Mouse (Mus musculus) forebrain, embryonic 14.5 days (tissue): ENCODE results near the gene Timp3. TPM values are rescaled to one million over a fixed set of nuclear protein-coding genes. Genes with fewer than 3 reads are reported as not detected.

Experiments used
- ATAC-seq: fragments of 200-750 bp; cut with Nextera tagmentation; 2 replicates; pipeline ENCODE4 v1.8.0; 2017; ENCODE audit warnings: mild to moderate bottlenecking, moderate library complexity
- DNase-seq: peaks from one replicate; pipeline ENCODE4 v3.0.0-alpha.2; 2015; ENCODE audit warnings: low spot score
- H3K27ac ChIP-seq: fragments of 300-500 bp; sonication (generic); 2 replicates; pipeline ENCODE4 v1.5.1; 2014; ENCODE audit warnings: low read depth, mild to moderate bottlenecking, control low read depth, low read length, moderate library complexity
- H3K27me3 ChIP-seq: fragments of 300-500 bp; sonication (generic); replicated peaks from 2 replicates; pipeline ENCODE4 v1.6.1; 2014; ENCODE audit warnings: low read length, control low read depth, mixed read lengths; ENCODE audit not compliant: control insufficient read depth, insufficient read depth
- H3K36me3 ChIP-seq: fragments of 300-500 bp; sonication (generic); 2 replicates; pipeline ENCODE4 v1.6.1; 2014; ENCODE audit warnings: low read length, control low read depth; ENCODE audit not compliant: control insufficient read depth, insufficient read depth
- H3K4me1 ChIP-seq: fragments of 300-500 bp; sonication (generic); 2 replicates; pipeline ENCODE4 v1.6.1; 2014; ENCODE audit warnings: antibody characterized with exemption, low read length, control low read depth; ENCODE audit not compliant: control insufficient read depth, insufficient read depth
- H3K4me2 ChIP-seq: fragments of 300-500 bp; sonication (generic); 2 replicates; pipeline ENCODE4 v1.6.1; 2014; ENCODE audit warnings: mild to moderate bottlenecking, control low read depth, low read length
- H3K4me3 ChIP-seq: fragments of 300-500 bp; sonication (generic); 2 replicates; pipeline ENCODE4 v1.5.1; 2014; ENCODE audit warnings: low read depth, low read length, control low read depth
- H3K9ac ChIP-seq: fragments of 300-500 bp; sonication (generic); 2 replicates; pipeline ENCODE4 v1.6.1; 2014; ENCODE audit warnings: mild to moderate bottlenecking, low read length, control low read depth, moderate library complexity
- H3K9me3 ChIP-seq: fragments of 300-500 bp; sonication (generic); replicated peaks from 2 replicates; pipeline ENCODE4 v1.6.1; 2016; ENCODE audit warnings: low read length, control low read depth, mixed read lengths; ENCODE audit not compliant: control insufficient read depth
- WGBS: fragments of 180-500 bp; shearing (Covaris S2); extraction: QIAGEN DNeasy Blood & Tissue Kit; methylation state at CpG from one replicate; pipeline ENCODE4 v1.1.7; 2014; 5-methylcytosine and 5-hydroxymethylcytosine counted together
- polyA plus RNA-seq: library from polyadenylated mRNA; unstranded; fragments of >200 nt; fragmentation: Nextera tagmentation; extraction: Ambion mirVana; gene quantifications from 2 replicates; pipeline ENCODE4 v1.2.1, GENCODE M21; 2014

Gene Timp3
- polyA plus RNA-seq, 1 experiment from 2014 or later = 7.9 TPM

DNA sequence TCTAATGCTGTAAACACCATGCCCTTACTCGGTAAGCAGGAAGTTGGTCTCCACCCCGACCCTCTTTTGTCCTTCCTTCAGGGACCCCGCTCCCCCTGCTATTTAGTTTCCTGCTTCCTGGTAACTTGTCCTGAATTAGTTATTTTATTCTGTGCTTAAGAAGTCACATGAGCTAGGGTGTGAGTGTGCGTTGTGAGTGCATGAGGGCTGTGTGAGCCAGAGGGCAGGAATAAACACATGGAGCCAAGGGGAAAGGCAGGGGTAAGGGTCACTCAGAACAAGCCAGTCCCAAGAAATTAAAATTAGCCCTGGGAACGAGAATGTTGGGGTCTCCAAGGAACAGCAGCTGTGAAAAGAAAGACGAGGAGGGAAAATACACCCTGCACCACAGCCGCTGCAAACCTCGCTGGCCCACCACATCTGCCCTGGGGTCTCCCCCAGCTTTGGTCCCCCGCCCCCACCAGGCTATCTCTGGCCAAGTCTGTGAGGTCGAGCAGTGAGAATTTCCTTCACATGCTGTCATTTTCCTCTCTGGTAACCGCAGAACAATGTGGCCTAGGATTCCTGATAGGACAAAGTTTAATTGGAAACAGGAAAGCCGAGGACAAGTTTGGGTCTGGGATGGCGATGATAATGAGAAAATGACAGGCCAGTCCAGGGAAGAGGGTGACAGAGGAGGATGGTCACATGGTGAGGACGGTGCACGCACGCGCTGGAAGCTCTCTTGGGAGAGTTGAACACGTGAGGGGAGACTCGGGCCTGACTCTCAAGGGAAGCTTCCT lies 26.6 kb upstream of the Timp3 start:
- H3K9ac ChIP-seq = no peak overlapping the region
- H3K4me3 ChIP-seq = no peak overlapping the region
- H3K27me3 ChIP-seq = no peaks in the 10 kb centered on the region
- ATAC-seq (no peak), DNase-seq (no peak)
- no peaks in the 10 kb centered on the region for H3K9me3 ChIP-seq
- no peak overlapping the region for H3K4me2 ChIP-seq
- WGBS = 82% methylated on average over 19 of the region's 19 CpGs
- H3K27ac ChIP-seq = no peak overlapping the region
- no peaks in the 10 kb centered on the region for H3K4me1 ChIP-seq
- no peaks in the 10 kb centered on the region for H3K36me3 ChIP-seq

DNA sequence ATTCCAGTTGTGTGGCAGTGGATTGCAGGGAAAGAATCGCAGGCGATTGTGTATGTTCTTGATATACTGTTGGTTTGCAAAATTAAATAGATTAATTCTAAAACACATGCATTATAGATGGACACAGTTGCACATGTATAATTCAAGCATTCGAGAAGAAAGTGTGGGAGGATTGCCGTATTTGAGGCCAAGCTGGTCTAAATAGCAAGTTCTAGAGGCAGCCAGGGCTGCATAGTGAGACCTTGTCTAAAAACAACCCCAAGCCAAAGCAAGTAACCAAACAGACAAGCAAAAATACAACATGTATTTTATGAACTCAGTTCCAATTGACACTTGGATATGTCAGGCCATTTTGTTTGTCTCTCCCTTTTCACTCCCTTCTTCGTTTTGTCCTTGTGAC lies 24.6 kb upstream of the Timp3 start:
- H3K9me3 ChIP-seq = no peaks in the 10 kb centered on the region
- H3K4me1 ChIP-seq = no peaks in the 10 kb centered on the region
- no peaks in the 10 kb centered on the region for H3K27me3 ChIP-seq
- no peak overlapping the region for H3K4me2 ChIP-seq
- ATAC-seq = no peak
- no peaks in the 10 kb centered on the region for H3K36me3 ChIP-seq
- no peak overlapping the region for H3K9ac ChIP-seq
- H3K27ac ChIP-seq = no peak overlapping the region
- WGBS = 89% methylated on average over 5 of the region's 5 CpGs
- no peak overlapping the region for H3K4me3 ChIP-seq
- DNase-seq = no peak

DNA sequence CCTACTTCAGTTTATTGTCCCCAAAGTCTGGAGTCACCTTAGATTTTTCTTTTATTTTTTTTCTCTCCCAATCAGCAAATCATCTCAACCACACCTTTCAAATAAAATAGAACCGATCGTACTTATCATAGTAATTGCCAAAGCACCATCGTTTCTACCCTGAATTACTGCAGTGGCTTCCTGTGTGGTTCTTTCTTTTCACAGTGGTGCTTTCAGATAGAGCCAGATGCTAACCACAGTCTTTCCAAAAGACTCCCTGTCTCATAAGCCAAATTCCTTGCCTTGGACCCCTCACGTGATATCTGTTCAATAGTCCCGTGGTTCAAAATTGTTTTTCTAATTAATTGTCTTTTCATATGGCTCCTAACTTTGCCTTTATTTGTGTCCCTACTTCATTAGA lies 22.8 kb upstream of the Timp3 start:
- Histone ChIP-seq H3K27me3 (no peaks in the 10 kb centered on the region), H3K4me3 (no peak overlapping the region), H3K27ac (no peak overlapping the region), H3K36me3 (no peaks in the 10 kb centered on the region), H3K9ac (no peak overlapping the region), H3K4me2 (no peak overlapping the region), H3K4me1 (no peaks in the 10 kb centered on the region), H3K9me3 (no peaks in the 10 kb centered on the region)
- no peak for DNase-seq
- 81% methylated on average over 5 of the region's 5 CpGs for whole genome bisulfite sequencing
- ATAC-seq = no peak

DNA sequence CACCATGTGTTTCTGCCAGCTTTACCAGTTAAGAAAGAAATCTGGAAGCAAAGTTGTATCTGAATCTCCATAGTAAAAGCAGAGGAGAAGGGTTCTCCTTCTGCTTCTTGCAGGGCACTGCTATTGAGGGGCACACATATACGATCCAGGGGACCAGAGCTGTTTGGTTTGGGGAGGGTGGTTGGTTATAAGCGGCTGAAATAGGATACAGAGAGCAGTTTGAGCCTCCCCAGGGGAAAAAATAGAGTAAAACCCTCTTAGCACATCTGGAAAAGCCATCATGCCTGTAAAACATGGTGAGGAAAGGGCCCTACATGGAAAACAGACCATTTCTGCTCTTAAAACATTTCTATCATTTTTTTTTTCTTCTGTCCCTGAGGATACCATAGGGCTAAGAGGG lies 21.7 kb upstream of the Timp3 start:
- ATAC-seq = no peak
- Histone ChIP-seq H3K27ac (no peak overlapping the region), H3K4me1 (no peaks in the 10 kb centered on the region), H3K9me3 (no peaks in the 10 kb centered on the region), H3K36me3 (no peaks in the 10 kb centered on the region), H3K4me3 (no peak overlapping the region), H3K4me2 (no peak overlapping the region), H3K9ac (no peak overlapping the region), H3K27me3 (no peaks in the 10 kb centered on the region)
- 83% methylated on average over 2 of the region's 2 CpGs for WGBS
- DNase-seq = no peak

DNA sequence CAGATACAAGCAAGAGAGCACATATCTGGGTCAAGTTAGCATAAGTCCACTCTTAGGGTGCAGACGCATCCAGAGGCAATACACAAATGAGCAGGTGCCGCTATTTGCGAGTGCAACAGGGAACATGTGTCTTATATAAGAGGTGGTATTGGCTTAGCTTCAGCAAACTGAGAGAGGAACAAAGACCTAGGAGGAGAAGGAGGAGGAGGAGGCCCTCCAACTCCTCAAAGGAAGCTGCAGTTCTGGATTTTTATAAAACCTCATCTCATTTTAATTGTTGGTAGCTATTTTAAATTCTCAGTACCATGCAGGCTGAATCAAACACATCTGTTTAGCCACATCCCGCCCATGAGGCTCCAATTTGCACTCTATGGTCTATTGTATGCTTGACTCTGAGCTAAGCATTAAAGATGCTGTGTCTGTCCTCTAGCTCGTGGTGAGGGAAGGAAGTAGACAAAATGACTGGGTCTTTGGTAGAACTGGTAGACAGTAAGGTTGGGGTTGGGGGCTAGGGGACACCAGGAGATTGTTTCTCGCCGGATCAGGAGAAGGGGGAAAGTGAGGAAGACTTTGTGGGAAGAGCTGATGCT lies 20.5 kb upstream of the Timp3 start:
- Histone ChIP-seq H3K36me3 (no peaks in the 10 kb centered on the region), H3K4me3 (no peak overlapping the region), H3K27ac (no peak overlapping the region), H3K4me2 (no peak overlapping the region), H3K9me3 (no peaks in the 10 kb centered on the region), H3K9ac (no peak overlapping the region), H3K4me1 (no peaks in the 10 kb centered on the region), H3K27me3 (no peaks in the 10 kb centered on the region)
- DNase-seq (no peak), ATAC-seq (no peak)
- 86% methylated on average over 7 of the region's 7 CpGs for WGBS

DNA sequence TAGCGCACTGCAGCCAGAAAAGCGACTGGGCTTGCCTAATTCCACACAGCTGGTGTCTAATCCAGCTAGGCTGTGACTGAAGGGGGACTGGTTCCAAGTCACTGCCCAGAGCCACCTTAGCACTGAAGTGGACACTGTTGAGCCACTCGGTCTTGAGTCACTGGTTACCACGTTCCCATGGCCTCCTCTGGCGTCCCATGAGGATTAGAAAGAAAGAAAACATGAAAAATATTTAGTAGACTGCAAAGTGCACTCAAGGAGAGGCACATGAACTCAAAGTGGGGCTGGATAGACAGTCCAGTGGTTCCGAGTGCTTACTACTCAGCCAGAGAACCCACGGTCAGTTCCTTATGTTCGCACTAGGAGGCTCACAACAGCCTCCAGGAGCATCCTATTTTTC lies 18.9 kb upstream of the Timp3 start:
- no peaks in the 10 kb centered on the region for H3K27me3 ChIP-seq
- no peaks in the 10 kb centered on the region for H3K4me1 ChIP-seq
- H3K36me3 ChIP-seq = no peaks in the 10 kb centered on the region
- H3K9ac ChIP-seq = no peak overlapping the region
- DNase-seq (no peak), ATAC-seq (no peak)
- no peak overlapping the region for H3K4me2 ChIP-seq
- no peak overlapping the region for H3K27ac ChIP-seq
- WGBS = 87% methylated on average over 8 of the region's 8 CpGs
- H3K9me3 ChIP-seq = no peaks in the 10 kb centered on the region
- no peak overlapping the region for H3K4me3 ChIP-seq

DNA sequence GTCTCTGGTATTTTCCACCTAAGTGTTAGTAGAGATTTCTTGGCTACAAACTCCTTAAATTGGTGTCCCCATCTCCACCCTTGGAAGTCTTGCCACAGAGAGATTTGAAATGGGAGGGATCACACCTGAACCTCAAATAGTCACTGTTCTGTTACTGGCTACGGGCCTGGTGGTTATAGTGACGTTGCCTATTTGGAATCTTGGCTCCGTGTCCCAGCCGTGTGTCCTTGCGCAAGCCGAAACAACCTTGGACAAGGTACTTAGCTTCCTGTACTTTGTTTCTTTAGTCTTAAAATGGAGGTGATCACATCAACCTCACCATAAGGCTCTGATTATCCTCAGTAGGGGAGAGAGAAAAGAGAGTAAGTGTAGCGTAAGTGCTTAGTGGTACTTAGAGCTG lies 13.7 kb upstream of the Timp3 start:
- Histone ChIP-seq H3K9ac (no peak overlapping the region), H3K27ac (no peak overlapping the region), H3K4me2 (no peak overlapping the region), H3K4me1 (no peaks in the 10 kb centered on the region), H3K36me3 (no peaks in the 10 kb centered on the region), H3K9me3 (no peaks in the 10 kb centered on the region), H3K4me3 (no peak overlapping the region), H3K27me3 (no peaks in the 10 kb centered on the region)
- no peak for ATAC-seq
- no peak for DNase-seq
- WGBS = 91% methylated on average over 7 of the region's 7 CpGs

DNA sequence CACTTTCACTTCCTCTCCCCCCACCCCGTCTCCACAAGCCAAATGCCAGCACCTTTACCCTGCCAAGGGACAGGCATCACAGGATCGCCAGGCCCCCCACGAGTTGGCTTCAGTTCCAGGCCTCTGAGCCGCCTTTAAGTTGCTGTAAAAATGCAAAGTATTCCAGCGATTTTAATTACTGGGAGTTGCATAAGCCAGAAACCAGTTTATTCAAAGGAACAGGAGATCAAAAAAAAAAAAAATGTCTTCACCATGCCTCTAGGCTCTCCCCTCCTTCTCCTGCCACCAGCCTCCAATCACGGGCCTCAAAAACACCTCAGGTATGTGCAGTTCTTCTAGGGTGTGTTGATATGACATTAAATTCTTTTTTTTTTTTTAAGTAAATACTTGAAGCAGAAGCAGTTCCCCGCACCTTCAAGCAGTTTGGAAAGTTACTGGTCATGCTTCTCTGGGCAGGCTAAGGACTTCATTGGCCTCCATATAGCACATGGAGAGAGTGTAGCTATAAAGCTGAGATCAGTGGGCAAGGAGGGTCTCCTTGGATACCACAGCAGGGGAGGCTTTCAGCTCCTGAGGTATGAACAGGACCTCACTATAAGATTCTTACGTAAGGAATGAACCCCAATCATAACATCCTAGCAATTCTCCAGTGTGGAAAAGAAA lies 9.9 kb upstream of the Timp3 start:
- WGBS = 82% methylated on average over 8 of the region's 8 CpGs
- H3K4me3 ChIP-seq = no peak overlapping the region
- no peaks in the 10 kb centered on the region for H3K27me3 ChIP-seq
- DNase-seq (no peak), ATAC-seq (no peak)
- H3K9me3 ChIP-seq = no peaks in the 10 kb centered on the region
- no peaks in the 10 kb centered on the region for H3K36me3 ChIP-seq
- no peak overlapping the region for H3K9ac ChIP-seq
- H3K4me2 ChIP-seq = no peak overlapping the region
- H3K4me1 ChIP-seq = no peaks in the 10 kb centered on the region
- H3K27ac ChIP-seq = no peak overlapping the region

DNA sequence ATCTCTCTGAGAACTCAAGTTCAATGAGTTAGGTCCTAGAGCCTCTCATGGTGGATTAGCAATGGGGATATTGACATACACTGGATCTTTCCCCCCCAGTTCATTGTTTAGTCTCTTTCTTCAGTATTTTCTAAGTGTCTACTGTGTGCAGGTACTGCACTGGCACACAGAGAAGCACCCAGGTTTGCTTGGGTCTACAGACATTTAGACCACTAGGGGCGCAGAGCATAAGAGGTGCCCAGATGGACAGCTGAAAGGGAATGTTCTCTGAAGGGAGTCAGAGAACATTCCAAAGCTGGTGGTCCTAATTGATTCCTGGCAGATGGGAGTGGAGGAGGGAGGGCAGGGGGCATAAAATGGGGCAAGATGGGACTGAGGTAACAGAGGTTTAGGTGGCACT lies 6.3 kb upstream of the Timp3 start:
- Histone ChIP-seq H3K27me3 (no peaks in the 10 kb centered on the region), H3K9ac (no peak overlapping the region), H3K36me3 (no peaks in the 10 kb centered on the region), H3K4me1 (peaks cover 3% of the 10 kb centered on the region; the same call in 1 of the 2 replicates), H3K4me3 (no peak overlapping the region), H3K4me2 (no peak overlapping the region), H3K9me3 (no peaks in the 10 kb centered on the region), H3K27ac (no peak overlapping the region)
- no peak for ATAC-seq
- DNase-seq = no peak
- 89% methylated on average over 1 of the region's 1 CpGs for WGBS
